Mouse (Mus musculus) megakaryocyte, embryonic 14.5 days (primary cell): ENCODE results near the gene Ankrd10.

ENCODE experiments used
- FLI1 ChIP-seq: IDR thresholded peaks from 2 replicates; pipeline ENCODE4 v1.6.1; 2012; ENCODE audit warnings: low read length, inconsistent platforms, mixed read lengths
- GATA1 ChIP-seq: IDR thresholded peaks from 3 replicates; pipeline ENCODE4 v1.6.1; 2012; ENCODE audit warnings: mixed read lengths, low read length, inconsistent platforms, borderline replicate concordance

DNA sequence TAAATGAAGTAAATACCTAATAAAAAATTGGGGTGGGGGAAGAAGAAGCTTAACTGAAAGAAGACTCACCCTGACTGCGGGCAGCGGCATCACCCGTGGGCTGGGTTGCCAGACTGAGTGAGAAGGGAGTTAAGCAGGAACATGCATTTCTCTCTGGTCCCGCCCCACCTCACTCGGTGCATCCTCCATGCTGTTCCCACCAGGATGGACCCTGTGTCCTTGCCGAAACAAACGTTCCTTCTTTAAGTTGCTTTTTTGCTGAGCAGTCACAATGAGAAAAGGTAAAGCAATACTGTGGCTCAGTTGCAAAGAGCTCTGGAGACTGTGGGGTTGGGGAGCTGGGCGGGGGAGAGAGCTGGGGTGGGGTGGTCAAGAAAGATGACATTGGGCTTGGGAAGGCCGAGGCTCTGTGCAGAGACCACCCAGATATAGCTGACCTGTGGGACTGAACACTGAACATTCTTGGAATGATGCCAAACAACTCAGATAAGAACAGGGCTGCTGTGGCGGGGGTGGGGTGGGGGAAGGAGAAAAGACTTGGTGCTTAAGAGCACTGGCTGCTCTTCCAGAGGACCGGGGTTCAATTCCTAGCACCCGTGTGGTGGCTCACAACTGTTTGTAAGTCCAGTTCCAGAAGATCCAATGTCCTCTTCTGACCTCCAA, 42.2 kb downstream of the Ankrd10 start:
- no peak for TF ChIP-seq GATA1
- no peak for TF ChIP-seq FLI1
